Mouse (Mus musculus) kidney, postnatal 10 days (tissue): ENCODE data around the gene Slc44a1.

Experiments
- DNase-seq: peaks from one replicate; pipeline ENCODE4 v3.0.0; 2021; ENCODE audit warnings: mixed read lengths

The Slc44a1 gene

GRCm38 (mm10) chr4:53431585-53432234, 8.5 kb upstream of the Slc44a1 start:
- peak; percentile 44 for DNase-seq

GRCm38 (mm10) chr4:53437110-53437755, 3.0 kb upstream of the Slc44a1 start:
- peak; percentile 40 for DNase-seq

GRCm38 (mm10) chr4:53438386-53438785, 1.8 kb upstream of the Slc44a1 start:
- DNase-seq: no peak

- DNase-seq: no peak
These were observed 1.3 kb upstream of the Slc44a1 start for GRCm38 (mm10) chr4:53438836-53439480.

- no peak for DNase-seq
These were observed 590 bp upstream of the Slc44a1 start for GRCm38 (mm10) chr4:53439636-53440009.

- DNase-seq: peak; percentile 61
These were observed 781 bp downstream of the Slc44a1 start for GRCm38 (mm10) chr4:53440816-53441571.

GRCm38 (mm10) chr4:53441683-53442082, 1.5 kb downstream of the Slc44a1 start:
- no peak for DNase-seq

- DNase-seq: no peak
These were observed 6.0 kb downstream of the Slc44a1 start for GRCm38 (mm10) chr4:53446216-53446615.

GRCm38 (mm10) chr4:53447773-53448172, 7.6 kb downstream of the Slc44a1 start:
- DNase-seq: no peak

GRCm38 (mm10) chr4:53450736-53451135, 10.5 kb downstream of the Slc44a1 start:
- peak; percentile 27 for DNase-seq

- peak; percentile 37 for DNase-seq
These were observed 11.7 kb downstream of the Slc44a1 start for GRCm38 (mm10) chr4:53451887-53452286.

GRCm38 (mm10) chr4:53452457-53452856, 12.2 kb downstream of the Slc44a1 start:
- no peak for DNase-seq

- DNase-seq: no peak
These were observed 13.0 kb downstream of the Slc44a1 start for GRCm38 (mm10) chr4:53452976-53453889.

- no peak for DNase-seq
These were observed 15.7 kb downstream of the Slc44a1 start for GRCm38 (mm10) chr4:53455885-53456284.

GRCm38 (mm10) chr4:53456570-53456969, 16.4 kb downstream of the Slc44a1 start:
- DNase-seq: no peak

- no peak for DNase-seq
These were observed 18.3 kb downstream of the Slc44a1 start for GRCm38 (mm10) chr4:53458503-53458902.

- no peak for DNase-seq
These were observed 19.5 kb downstream of the Slc44a1 start for GRCm38 (mm10) chr4:53459697-53460096.

- no peak for DNase-seq
These were observed 20.8 kb downstream of the Slc44a1 start for GRCm38 (mm10) chr4:53461026-53461425.

- DNase-seq: no peak
These were observed 21.9 kb downstream of the Slc44a1 start for GRCm38 (mm10) chr4:53462069-53462468.

GRCm38 (mm10) chr4:53462505-53463251, 22.5 kb downstream of the Slc44a1 start:
- no peak for DNase-seq

GRCm38 (mm10) chr4:53465887-53466286, 25.7 kb downstream of the Slc44a1 start:
- no peak for DNase-seq

- no peak for DNase-seq
These were observed 28.8 kb downstream of the Slc44a1 start for GRCm38 (mm10) chr4:53469007-53469406.
